Mouse (Mus musculus) midbrain, postnatal 0 days (tissue): ENCODE data around the gene She. TPM values are rescaled to one million over a fixed set of nuclear protein-coding genes. Genes with fewer than 3 reads are reported as not detected.
A peak's percentile ranks its signal among the peaks of the same experiment; 100 is the strongest.

Experiments
- ATAC-seq: fragments of 200-750 bp; cut with Nextera tagmentation; 2 replicates; pipeline ENCODE4 v1.8.0; 2017; ENCODE audit warnings: moderate number of reproducible peaks, mild to moderate bottlenecking, moderate TSS enrichment, moderate library complexity; ENCODE audit not compliant: low FRiP score
- DNase-seq: peaks from one replicate; pipeline ENCODE4 v3.0.0-alpha.2; 2015; ENCODE audit warnings: low spot score
- H3K27ac ChIP-seq: fragments of 300-500 bp; sonication (generic); 2 replicates; pipeline ENCODE4 v1.5.1; 2014; ENCODE audit warnings: low read depth, mild to moderate bottlenecking, low read length, mixed read lengths
- H3K27me3 ChIP-seq: fragments of 300-500 bp; sonication (generic); 2 replicates; pipeline ENCODE4 v1.6.1; 2014; ENCODE audit warnings: low read length, control low read depth, mixed read lengths; ENCODE audit not compliant: insufficient read depth
- H3K36me3 ChIP-seq: fragments of 300-500 bp; sonication (generic); 2 replicates; pipeline ENCODE4 v1.6.1; 2014; ENCODE audit warnings: low read length, control low read depth, mixed read lengths; ENCODE audit not compliant: insufficient read depth
- H3K4me1 ChIP-seq: fragments of 300-500 bp; sonication (generic); 2 replicates; pipeline ENCODE4 v1.6.1; 2014; ENCODE audit warnings: mild to moderate bottlenecking, control low read depth, antibody characterized with exemption, low read length, mixed read lengths; ENCODE audit not compliant: insufficient read depth
- H3K4me2 ChIP-seq: fragments of 300-500 bp; sonication (generic); 2 replicates; pipeline ENCODE4 v1.6.1; 2014; ENCODE audit warnings: low read depth, mild to moderate bottlenecking, low read length, mixed read lengths; ENCODE audit not compliant: poor library complexity, severe bottlenecking
- H3K4me3 ChIP-seq: fragments of 300-500 bp; sonication (generic); 2 replicates; pipeline ENCODE4 v1.5.1; 2014; ENCODE audit warnings: low read depth, mild to moderate bottlenecking, low read length, moderate library complexity
- H3K9ac ChIP-seq: fragments of 300-500 bp; sonication (generic); replicated peaks from 2 replicates; pipeline ENCODE4 v1.6.1; 2014; ENCODE audit warnings: mild to moderate bottlenecking, low read length, moderate library complexity, mixed read lengths; ENCODE audit not compliant: poor library complexity, severe bottlenecking
- H3K9me3 ChIP-seq: fragments of 300-500 bp; sonication (generic); 2 replicates; pipeline ENCODE4 v1.6.1; 2016; ENCODE audit warnings: low read length, control low read depth
- CTCF ChIP-seq: IDR thresholded peaks from 2 replicates; pipeline ENCODE4 v1.5.1; 2016; ENCODE audit warnings: antibody characterized with exemption, mild to moderate bottlenecking
- WGBS: fragments of 180-500 bp; shearing (Covaris S2); extraction: QIAGEN DNeasy Blood & Tissue Kit; methylation state at CpG from one replicate; pipeline ENCODE4 v1.1.7; 2014; 5-methylcytosine and 5-hydroxymethylcytosine counted together
- polyA plus RNA-seq: library from polyadenylated mRNA; unstranded; fragments of >200 nt; fragmentation: Nextera tagmentation; extraction: Ambion mirVana; gene quantifications from 2 replicates; pipeline ENCODE4 v1.2.1, GENCODE M21; 2015
- total RNA-seq: library from RNA; depleted of rRNA; stranded (reverse); fragments of >200 nt; gene quantifications from 2 replicates; pipeline ENCODE4 v1.2.3, GENCODE M21; 2014

She gene
- total and polyA plus RNA-seq, 2 experiments from 2014 or later = 1.0 to 1.8 TPM

DNA sequence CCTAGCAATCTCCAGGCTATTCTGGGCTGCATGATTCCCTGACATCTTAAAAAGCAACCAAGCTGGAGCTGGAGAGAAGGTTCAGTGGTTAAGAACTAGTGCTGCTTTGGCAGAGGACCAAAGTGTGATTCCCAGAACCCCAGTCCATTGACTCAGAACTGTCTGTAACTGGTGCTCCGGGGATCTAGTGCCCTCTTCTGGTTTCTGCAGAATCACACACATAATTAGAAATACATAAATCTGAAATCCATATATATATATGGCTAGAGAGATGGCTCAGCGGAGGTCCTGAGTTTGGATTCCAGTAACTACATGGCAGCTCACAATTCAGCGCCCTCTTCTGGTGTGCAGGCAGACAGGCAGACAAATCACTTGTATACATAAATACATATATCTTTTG, 16.0 kb downstream of the She start:
- H3K4me1 ChIP-seq = no peaks in the 10 kb centered on the region
- H3K27ac ChIP-seq = no peak overlapping the region
- no peak overlapping the region for H3K4me3 ChIP-seq
- no peak overlapping the region for H3K4me2 ChIP-seq
- 88% methylated on average over 3 of the region's 3 CpGs for WGBS
- TF ChIP-seq CTCF = 0 out of 2 replicates have a peak, but pooled peaks have one; percentile 14
- no peaks in the 10 kb centered on the region for H3K36me3 ChIP-seq
- no peak overlapping the region for H3K9ac ChIP-seq
- no peaks in the 10 kb centered on the region for H3K9me3 ChIP-seq
- DNase-seq (no peak), ATAC-seq (no peak)
- no peaks in the 10 kb centered on the region for H3K27me3 ChIP-seq

DNA sequence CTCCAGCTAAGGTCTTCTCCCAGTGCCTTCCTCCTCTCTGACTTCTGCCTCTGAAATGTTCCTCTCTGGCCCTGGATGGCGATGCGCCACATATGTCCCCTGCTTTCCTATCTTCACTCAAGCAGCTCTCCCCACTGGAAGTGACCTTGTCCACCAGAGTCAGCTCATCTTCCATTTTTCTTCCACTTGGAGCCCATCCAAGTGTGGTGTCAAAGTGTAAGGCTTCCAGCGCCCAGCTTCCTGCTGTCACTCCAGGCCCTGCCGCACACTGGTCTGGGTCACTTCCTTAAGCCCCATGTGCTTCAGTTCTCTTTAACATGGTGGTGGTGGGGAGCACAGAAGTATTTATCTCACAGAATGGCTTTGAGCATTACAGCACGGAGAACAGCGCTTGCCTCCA, 16.4 kb downstream of the She start:
- Histone ChIP-seq H3K4me1 (no peaks in the 10 kb centered on the region), H3K36me3 (no peaks in the 10 kb centered on the region), H3K9me3 (no peaks in the 10 kb centered on the region), H3K27ac (no peak overlapping the region), H3K4me3 (no peak overlapping the region), H3K4me2 (no peak overlapping the region), H3K9ac (no peak overlapping the region), H3K27me3 (no peaks in the 10 kb centered on the region)
- no peak for TF ChIP-seq CTCF
- 89% methylated on average over 6 of the region's 6 CpGs for WGBS
- ATAC-seq (no peak), DNase-seq (no peak)

DNA sequence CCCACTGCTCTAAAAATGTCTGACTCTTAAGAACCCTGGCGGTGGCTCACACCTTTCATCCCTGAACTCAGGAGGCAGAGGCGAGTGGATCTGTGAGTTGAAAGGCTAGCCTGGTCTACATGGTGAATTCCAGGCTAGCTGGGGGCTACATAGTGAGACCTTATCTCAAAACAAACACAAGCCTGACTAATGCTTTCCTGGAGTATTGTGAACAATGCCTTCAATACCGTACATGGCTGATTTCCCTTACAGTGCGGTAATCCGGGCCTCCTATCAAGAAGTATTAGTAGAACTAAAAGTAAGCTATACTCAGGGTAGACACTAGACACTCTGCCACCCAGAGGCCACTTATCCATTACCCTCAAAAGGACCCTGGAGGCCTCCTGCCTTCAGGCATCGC, 16.9 kb downstream of the She start:
- Histone ChIP-seq H3K9ac (no peak overlapping the region), H3K36me3 (no peaks in the 10 kb centered on the region), H3K27ac (no peak overlapping the region), H3K4me1 (no peaks in the 10 kb centered on the region), H3K4me2 (no peak overlapping the region), H3K27me3 (no peaks in the 10 kb centered on the region), H3K4me3 (no peak overlapping the region), H3K9me3 (no peaks in the 10 kb centered on the region)
- no peak for TF ChIP-seq CTCF
- no peak for ATAC-seq
- DNase-seq = no peak
- 85% methylated on average over 6 of the region's 6 CpGs for WGBS

DNA sequence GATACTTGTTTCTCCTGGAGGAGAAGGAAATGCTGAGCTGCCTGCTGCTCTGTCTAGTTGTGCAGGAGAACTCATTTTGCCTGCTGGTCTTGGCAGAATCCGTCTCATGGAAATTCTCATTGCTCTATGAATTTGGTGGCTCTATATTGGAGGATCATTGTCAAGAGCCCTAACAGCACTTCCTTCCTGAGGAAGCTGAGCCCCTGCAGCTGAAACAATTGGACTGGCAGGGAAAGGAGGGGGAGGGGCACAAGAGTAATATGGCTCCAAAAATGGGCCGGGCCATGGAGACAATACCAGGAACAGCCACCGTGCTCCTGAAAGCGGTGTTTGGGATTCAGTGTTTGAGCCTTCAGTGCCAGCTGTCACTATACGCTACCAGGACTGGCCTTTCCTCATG, 22.6 kb downstream of the She start:
- Histone ChIP-seq H3K27ac (no peak overlapping the region), H3K27me3 (no peaks in the 10 kb centered on the region), H3K4me3 (no peak overlapping the region), H3K9ac (no peak overlapping the region), H3K36me3 (no peaks in the 10 kb centered on the region), H3K4me1 (no peaks in the 10 kb centered on the region), H3K4me2 (no peak overlapping the region), H3K9me3 (no peaks in the 10 kb centered on the region)
- no peak for ATAC-seq
- WGBS = 68% methylated on average over 5 of the region's 5 CpGs
- DNase-seq = no peak
- TF ChIP-seq CTCF = no peak

DNA sequence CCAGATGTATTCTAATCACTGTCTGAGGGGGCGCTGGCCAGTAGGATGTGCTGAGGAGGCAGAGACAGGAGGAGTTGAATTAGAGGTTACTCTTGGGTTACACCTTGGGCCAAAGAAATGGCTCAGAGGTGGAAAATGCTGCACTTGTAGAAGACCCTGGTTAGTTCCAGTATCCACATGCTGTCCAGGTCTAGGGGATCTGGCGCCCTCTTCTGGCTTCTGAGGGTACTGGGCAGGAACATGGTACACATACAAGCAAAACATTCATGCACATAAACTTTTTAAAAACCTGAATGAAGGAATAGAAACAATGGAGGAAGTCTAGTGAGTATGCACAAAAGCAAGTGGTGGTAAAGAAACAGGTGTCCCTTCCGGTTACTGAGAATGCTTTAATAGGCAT, 26.2 kb downstream of the She start:
- TF ChIP-seq CTCF = peak; percentile 57
- H3K9me3 ChIP-seq = no peaks in the 10 kb centered on the region
- H3K4me3 ChIP-seq = no peak overlapping the region
- DNase-seq = no peak
- no peak overlapping the region for H3K4me2 ChIP-seq
- WGBS = 86% methylated on average over 3 of the region's 3 CpGs
- ATAC-seq = no peak
- no peak overlapping the region for H3K9ac ChIP-seq
- H3K36me3 ChIP-seq = no peaks in the 10 kb centered on the region
- H3K27me3 ChIP-seq = no peaks in the 10 kb centered on the region
- H3K27ac ChIP-seq = no peak overlapping the region
- H3K4me1 ChIP-seq = no peaks in the 10 kb centered on the region

DNA sequence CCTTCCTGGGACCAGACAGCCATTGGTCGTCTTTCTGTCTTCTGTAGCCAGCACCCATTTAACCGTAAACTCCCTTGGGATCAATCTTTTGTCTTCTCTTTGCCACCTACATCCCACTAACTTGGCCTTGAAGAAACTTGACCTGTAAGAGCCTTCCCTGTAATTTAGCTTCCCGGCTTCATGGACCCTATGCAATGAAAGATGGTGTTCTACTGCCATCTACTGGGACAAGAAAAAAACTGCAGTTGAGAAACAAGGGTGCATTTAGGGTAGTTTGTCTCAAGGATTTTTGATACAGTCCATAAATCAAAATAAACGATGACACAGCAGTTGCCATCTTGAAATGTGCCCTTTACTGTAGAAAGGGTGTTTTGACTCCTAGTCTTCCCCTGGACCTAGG, 27.0 kb downstream of the She start:
- no peak overlapping the region for H3K27ac ChIP-seq
- H3K4me2 ChIP-seq = no peak overlapping the region
- TF ChIP-seq CTCF = peak; percentile 95
- ATAC-seq (0 out of 2 replicates have a peak, but pooled peaks have one; percentile 48), DNase-seq (peak; percentile 80)
- H3K9me3 ChIP-seq = no peaks in the 10 kb centered on the region
- no peaks in the 10 kb centered on the region for H3K4me1 ChIP-seq
- 12% methylated on average over 4 of the region's 4 CpGs for WGBS
- no peak overlapping the region for H3K9ac ChIP-seq
- no peak overlapping the region for H3K4me3 ChIP-seq
- H3K27me3 ChIP-seq = no peaks in the 10 kb centered on the region
- H3K36me3 ChIP-seq = no peaks in the 10 kb centered on the region
